Mouse (Mus musculus) lung, postnatal 4 days (tissue): Measurements from ENCODE around the gene Supt5.
A peak's percentile ranks its signal among the peaks of the same experiment; 100 is the strongest.

Experiments used
- DNase-seq, 2 experiments: peaks; one replicate each; pipeline ENCODE4 v3.0.0; 2021

Supt5 gene

DNA sequence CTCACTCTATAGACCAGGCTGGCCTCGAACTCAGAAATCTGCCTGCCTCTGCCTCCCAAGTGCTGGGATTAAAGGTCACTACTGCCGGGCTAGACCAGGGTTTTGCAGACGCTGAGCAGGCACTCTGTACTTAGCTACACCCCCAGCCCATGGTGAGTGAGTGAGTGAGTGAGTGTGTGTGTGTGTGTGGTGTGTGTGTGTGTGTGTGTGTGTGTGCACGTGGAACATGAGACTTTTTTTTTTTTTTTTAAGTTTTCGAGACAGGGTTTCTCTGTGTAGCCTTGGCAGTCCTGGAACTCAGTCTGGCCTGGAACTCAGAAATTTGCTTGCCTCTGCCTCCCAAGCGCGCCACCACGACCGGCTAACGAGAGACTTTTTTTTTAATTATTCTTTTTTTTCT lies 36.1 kb upstream of the Supt5 start:
- no peak for DNase-seq

DNA sequence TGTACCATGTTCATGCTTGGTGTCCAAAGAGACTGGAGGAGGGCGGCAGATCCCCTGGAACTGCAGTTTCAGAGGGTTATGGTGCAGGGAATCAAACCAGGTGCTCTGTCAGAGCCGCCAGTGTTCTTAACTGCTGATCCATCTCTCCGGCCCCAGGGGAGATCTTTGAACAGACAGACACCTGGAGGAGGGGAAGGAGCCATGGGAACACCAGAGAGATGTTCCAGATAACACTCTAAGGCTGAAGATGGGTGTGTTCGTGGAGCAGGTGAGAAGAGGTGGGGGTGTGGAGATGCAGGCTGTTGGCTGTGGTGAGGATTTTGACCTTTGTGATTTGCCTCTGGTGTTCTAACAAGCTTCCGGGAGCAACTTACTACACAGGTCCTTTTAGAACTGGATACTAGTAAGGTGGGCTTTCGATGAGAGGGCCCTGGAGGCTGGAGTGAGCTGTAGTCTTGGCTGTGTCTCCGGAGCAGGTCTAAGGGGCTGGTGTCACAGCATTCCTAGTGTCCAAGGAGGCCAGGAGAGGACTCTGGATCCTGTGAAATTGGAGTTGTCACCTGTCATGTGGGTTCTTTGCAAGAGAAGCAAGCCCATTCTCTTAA lies 35.4 kb upstream of the Supt5 start:
- DNase-seq: no peak

GRCm38 (mm10) chr7:28373131-28373581 lies 34.6 kb upstream of the Supt5 start:
- DNase-seq: peak in 1 of 2 experiments; percentile 87

- DNase-seq: peak; percentile 99
Observed at GRCm38 (mm10) chr7:28372251-28373108, 33.9 kb upstream of the Supt5 start, which contains the start of gene Plekhg2. TSS of gene Plekhg2 (minus strand) at chr7:28372599.

GRCm38 (mm10) chr7:28371514-28371989 lies 33.0 kb upstream of the Supt5 start:
- DNase-seq: peak; percentile 83 to 87

DNA sequence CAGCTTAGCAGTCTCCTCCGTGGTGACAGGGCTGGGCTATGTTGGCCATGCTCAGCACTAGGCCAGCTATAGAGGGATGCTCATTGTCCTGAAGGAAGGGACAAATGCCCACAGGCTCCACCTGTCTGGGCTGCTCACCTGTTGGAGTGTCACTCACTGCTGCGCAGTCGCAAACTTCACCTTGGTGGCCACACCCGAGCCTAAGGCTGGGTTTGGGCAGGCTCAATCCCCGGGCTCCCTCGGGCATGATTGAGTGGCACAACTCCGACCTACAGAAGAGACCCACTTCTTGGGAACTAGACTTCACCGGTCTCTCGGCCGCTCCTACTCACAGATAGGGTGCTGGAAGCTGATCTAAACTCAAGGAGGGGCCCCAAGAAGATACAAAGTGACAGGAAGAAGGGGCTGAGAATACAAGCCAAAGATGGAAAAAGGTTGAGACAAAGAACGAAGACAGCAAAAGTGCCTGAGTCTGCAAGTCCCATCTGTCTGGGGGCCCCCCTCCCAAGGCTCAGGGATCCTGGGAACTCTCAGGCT lies 32.5 kb upstream of the Supt5 start:
- DNase-seq: peak; percentile 62 to 71

DNA sequence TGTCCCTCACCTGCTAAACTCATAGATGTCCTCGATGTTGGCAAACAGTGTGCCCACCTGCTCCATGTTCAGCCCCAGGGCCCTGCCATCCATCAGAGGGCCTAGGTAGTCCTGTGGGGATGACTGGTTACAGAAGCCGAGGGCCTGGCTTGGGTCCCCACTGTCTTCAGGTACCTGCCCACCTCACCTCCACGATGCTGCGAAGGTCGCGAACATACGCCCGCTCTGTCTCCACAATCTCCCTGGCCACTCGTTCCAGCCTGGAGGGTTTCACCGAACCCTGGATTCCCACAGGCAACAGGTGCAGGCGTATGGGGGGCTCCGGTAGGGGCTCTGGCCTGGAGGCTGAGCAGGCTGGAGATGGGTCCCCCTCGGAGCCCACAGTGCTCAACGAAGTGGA lies 31.5 kb upstream of the Supt5 start:
- DNase-seq: peak in 1 of 2 experiments; percentile 34

GRCm38 (mm10) chr7:28368276-28368920 lies 29.9 kb upstream of the Supt5 start:
- no peak for DNase-seq

DNA sequence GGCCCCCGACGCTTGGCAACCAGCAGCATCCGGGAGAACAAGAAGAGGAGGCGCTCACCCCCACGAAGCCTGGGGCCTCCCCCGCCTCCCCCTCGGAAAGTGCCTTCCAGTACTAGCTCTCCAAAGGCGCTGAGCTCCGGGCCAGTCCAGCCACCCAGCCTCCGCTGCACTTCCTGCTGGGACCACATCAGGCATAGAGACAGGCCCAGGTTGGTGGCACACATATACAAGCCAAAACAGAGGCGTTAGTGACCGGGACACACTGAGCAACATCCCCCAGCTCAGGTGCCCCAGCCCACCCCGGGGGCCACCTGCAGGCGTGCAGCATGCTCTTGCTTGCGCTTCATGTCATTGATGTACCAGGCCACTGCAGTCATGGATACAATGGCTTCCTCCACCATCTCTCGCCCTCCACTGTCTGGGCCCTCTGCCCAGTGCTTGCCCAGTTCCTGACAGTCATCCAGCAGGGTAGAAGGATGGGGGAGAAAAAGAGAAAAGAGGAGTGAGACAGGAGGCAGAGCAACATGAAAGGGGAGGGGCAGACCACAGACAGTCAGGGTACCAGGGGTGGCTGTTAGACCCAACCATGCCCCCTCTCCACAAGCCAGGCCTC lies 29.2 kb upstream of the Supt5 start:
- DNase-seq: no peak

DNA sequence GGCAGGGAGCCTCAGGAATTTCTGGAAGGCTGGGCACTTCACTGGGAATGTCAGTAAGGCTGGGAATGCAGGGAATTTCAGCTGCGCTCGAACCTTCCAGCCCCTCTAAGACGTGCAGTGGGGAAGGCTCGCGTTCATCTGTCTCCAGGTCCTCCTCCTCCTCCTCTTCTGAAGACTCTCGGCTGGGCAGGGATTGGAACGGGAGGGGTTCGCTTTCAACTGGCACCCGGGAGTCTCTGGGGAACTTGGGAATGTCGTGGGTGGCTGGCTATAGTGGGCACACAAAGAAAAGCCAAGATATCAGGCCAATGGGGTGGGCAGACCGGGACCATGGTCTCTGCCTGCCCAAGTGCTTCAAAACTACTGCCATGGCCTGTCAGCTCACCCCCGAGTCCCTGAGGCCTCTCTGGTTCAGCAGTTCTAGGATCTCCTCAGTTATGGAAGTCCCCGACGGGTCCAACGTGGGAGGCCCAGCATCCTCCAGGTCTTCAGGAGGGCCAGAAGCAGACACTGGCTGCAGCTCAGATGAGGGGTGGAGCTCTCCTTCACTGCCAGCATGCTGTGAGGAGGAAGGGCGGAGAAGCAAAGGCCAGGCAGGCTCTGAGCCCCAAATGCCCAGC lies 24.0 kb upstream of the Supt5 start:
- DNase-seq: no peak

- DNase-seq: no peak
Observed at GRCm38 (mm10) chr7:28361647-28362341, 23.2 kb upstream of the Supt5 start.

DNA sequence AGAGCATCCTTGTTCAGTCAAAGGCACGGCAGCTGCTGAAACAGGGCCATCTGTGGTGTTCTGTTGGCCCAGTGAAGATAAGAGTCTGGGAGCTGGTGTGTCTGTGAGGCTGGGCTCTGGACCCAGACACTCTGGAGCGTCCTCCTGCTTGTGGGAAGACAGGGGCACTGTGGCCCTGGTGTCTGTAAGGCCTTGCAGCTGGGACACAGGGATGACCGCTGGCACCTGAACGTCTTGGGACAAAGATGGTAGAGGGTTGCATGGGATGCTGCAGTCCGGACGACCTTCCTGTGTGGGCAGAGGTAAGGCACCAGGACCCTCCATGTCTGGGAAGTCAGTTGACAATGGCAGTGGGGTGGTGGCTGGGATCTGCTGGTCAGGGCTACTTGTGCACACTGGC lies 21.7 kb upstream of the Supt5 start:
- no peak for DNase-seq

DNA sequence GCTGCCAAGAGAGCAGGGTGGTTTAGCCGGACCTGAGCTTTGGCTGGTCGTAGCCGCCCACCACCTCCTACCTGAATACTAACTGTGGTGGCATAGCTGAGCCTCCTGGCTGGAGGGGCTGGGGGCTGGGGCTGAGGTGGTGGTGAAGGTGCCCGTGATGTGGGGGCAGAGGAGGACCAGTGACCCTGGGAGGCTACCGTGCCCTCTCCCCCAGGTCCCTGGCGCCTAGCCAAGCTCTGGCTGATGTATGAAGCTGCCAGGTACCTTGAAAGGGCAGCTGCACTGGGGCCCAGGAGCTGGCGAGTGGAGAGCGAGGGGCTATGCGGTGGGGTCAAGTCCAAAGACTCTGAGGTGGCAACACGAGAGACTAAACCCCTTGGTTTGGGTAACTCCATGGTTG lies 21.3 kb upstream of the Supt5 start:
- DNase-seq: no peak

GRCm38 (mm10) chr7:28358431-28358830 lies 19.9 kb upstream of the Supt5 start:
- DNase-seq: no peak

- peak; percentile 35 to 47 for DNase-seq
Observed at GRCm38 (mm10) chr7:28357984-28358383, 19.4 kb upstream of the Supt5 start.

DNA sequence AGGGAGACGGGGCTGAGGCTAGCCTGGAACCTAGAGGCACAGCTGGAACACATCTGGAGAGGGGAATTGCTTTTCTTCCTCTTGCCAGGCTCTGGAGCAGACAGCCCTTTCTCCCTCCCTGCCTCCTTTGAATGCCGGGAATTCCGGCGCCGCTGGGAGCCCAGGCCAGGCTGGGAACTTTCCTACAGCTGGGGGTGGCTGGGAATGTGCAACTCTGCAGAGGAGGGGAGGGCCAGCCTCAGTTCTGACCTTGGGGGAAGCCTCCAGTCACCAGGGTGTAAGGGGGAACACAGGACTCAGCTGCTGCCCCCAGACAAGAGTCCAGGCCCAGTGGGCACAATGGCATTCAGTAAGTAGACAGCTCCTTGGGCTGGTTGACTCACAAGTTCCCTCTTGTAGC lies 18.4 kb upstream of the Supt5 start:
- DNase-seq: peak; percentile 79 to 90

DNA sequence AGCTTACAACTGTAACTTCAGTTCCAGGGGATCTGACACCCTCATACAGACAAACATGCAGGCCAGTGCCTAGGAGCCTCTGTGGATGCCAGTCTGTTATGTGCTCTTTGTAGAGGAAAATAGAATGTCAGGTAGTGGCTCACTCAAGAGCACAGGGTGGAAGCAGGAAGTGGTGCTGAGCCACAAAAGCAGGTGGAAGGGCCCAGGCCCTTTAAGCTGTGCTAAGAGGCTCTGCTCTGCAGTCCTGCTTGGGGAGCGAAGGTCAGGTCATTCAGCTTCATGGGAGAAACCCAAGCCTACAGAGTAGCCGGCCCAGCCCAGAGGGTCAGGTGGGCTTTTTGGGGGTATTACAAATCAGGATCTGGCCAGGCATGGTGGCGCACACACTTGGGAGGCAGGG lies 16.7 kb upstream of the Supt5 start:
- no peak for DNase-seq

DNA sequence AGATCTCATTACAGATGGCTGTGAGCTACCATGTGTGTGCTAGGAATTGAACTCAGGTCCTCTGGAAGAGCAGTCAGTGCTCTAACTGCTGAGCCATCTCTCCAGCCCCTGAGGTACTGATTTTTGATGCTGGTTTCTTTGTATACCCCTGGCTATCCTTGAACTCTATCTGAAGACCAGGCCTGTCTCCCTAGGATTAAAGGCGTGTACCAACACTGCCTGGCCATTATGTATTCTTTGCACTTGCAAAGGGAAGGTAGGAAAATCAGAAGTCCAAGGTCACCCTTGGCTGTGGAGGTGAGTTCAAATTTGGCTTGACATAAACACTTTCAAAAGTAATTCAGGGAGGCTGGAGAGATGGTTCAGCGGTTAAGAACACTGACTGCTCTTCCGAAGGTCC lies 16.1 kb upstream of the Supt5 start:
- no peak for DNase-seq

- DNase-seq: no peak
Observed at GRCm38 (mm10) chr7:28354113-28354581, 15.6 kb upstream of the Supt5 start.

- no peak for DNase-seq
Observed at GRCm38 (mm10) chr7:28353267-28353666, 14.7 kb upstream of the Supt5 start.

DNA sequence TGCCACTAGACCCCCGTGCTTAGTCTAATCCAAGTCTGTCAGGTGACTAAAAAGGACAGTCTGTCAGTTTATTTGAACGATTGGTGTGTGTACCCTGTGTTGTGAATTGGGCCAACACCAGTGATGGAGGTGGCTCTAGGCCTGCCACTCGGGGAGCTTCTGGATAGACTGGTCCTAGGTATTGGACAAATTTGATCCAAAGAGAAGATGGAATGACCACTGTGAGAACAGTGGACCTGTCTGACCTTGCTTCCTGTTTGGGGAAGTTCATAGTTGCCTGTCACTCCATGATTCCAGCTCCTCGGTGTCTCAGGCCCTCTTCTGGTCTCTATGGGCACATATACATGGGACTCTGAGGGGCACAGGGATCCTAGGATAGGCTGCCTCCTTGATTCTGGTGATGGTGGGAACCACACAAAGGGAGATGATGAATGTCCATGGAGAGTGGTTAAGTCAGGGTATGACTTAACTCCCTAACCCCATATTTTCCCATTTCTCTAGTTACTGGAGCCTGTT lies 13.2 kb upstream of the Supt5 start:
- DNase-seq: no peak
